Mouse (Mus musculus): ENCODE measurements around the gene Slc44a5.

DNA sequence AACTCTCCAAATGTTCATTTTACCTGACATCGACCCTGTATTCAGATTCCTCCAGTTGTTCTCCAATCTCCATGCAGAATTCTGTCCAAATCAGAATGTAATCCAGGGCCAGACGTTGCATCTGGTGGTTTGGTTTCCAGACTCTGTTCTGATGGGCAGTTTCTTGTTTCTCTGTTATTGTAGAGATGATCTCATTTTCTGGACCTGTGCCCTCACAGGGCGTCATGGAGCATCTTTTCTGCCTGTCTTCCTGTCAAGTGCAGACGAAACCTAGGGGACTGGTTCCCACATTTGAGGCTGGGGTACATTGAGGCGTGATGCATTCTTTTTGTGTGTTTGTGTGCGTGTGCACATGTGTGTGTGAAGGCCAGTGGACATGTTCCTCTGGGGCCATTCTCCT lies 160.8 kb downstream of the Slc44a5 start:
- TF ChIP-seq CTCF (conservative IDR thresholded peaks at IDR 0.05; ENCODE audit: low read length) (no peak), NANOG (IDR thresholded peaks at IDR 0.05; ENCODE audit: borderline replicate concordance, low read length) (no peak)

Data from E14TG2a.4 (cell line).